Mouse (Mus musculus) ES-E14 (cell line): ENCODE measurements around the gene Dapk1. TPM values are rescaled to one million over a fixed set of nuclear protein-coding genes. Genes with fewer than 3 reads are reported as not detected.

Experiments
- DNase-seq: peaks from one replicate; pipeline ENCODE4 v3.0.0-alpha.2; 2013; ENCODE audit warnings: low read depth, low spot score
- H3K27ac ChIP-seq: 2 replicates; pipeline ENCODE4 v1.5.1; 2012; ENCODE audit warnings: low read depth, mild to moderate bottlenecking, low read length, moderate library complexity, mixed read lengths; ENCODE audit not compliant: poor library complexity, insufficient read depth, severe bottlenecking
- H3K36me3 ChIP-seq: 2 replicates; pipeline ENCODE4 v1.6.1; 2012; ENCODE audit warnings: mild to moderate bottlenecking, low read length, moderate library complexity, mixed read lengths; ENCODE audit not compliant: control insufficient read depth, poor library complexity, insufficient read depth, severe bottlenecking
- H3K4me1 ChIP-seq, 2 experiments: fragments of 150-350 bp in 1 of 2; sonication (generic) in 1 of 2; 2 replicates each; pipeline ENCODE4 v1.6.1; 2012; ENCODE audit warnings: low read length in 2 of 2, mild to moderate bottlenecking in 1 of 2, mixed read lengths in 1 of 2; ENCODE audit not compliant: control insufficient read depth in 2 of 2, insufficient read depth in 2 of 2, poor library complexity in 1 of 2
- H3K4me3 ChIP-seq, 2 experiments: fragments of 150-350 bp in 1 of 2; sonication (generic) in 1 of 2; 2 replicates each; pipeline ENCODE4 v1.5.1; 2012; ENCODE audit warnings: low read length in 2 of 2, low read depth in 1 of 2, mild to moderate bottlenecking in 1 of 2, mixed read lengths in 1 of 2; ENCODE audit not compliant: insufficient read depth in 1 of 2, poor library complexity in 1 of 2, severe bottlenecking in 1 of 2
- H3K9ac ChIP-seq: 2 replicates; pipeline ENCODE4 v1.6.1; 2012; ENCODE audit warnings: low read depth, mild to moderate bottlenecking, low read length, mixed read lengths; ENCODE audit not compliant: poor library complexity, insufficient read depth, severe bottlenecking
- H3K9me3 ChIP-seq: fragments of 150-350 bp; sonication (generic); 2 replicates; pipeline ENCODE4 v1.6.1; 2012; ENCODE audit warnings: low read depth, mild to moderate bottlenecking, low read length; ENCODE audit not compliant: control insufficient read depth, insufficient read depth
- CHD2 ChIP-seq: IDR thresholded peaks from 2 replicates; pipeline ENCODE4 v1.6.1; 2014; ENCODE audit warnings: mild to moderate bottlenecking, low read depth, low read length, inconsistent platforms
- HCFC1 ChIP-seq: IDR thresholded peaks from 2 replicates; pipeline ENCODE4 v1.6.1; 2012; ENCODE audit warnings: low read length, inconsistent platforms, borderline replicate concordance; ENCODE audit not compliant: insufficient read depth
- MAFK ChIP-seq: IDR thresholded peaks from 2 replicates; pipeline ENCODE4 v1.6.1; 2014; ENCODE audit warnings: mild to moderate bottlenecking, low read depth, low read length, inconsistent platforms; ENCODE audit not compliant: insufficient read depth
- ZC3H11A ChIP-seq: IDR thresholded peaks from 2 replicates; pipeline ENCODE4 v1.6.1; 2012; ENCODE audit warnings: low read depth, mild to moderate bottlenecking, inconsistent platforms, low read length, borderline replicate concordance
- ZNF384 ChIP-seq: IDR thresholded peaks from 2 replicates; pipeline ENCODE4 v1.6.1; 2012; ENCODE audit warnings: low read depth, low read length, inconsistent platforms
- in situ Hi-C, 2 experiments: fragments of 600-800 bp; cut with MboI; formaldehyde crosslinking; loops; one replicate each; pipeline ENCODE4 v1.15.1; 2025; ENCODE audit warnings: low sequenced_read_pairs in 2 of 2, inconsistent platforms in 1 of 2; ENCODE audit not compliant: unreplicated experiment in 2 of 2
- total RNA-seq: library from RNA; depleted of rRNA; stranded (reverse); fragments of 300-350 nt; gene quantifications from 2 replicates; pipeline ENCODE4 v1.2.3, GENCODE M21; 2012

Gene Dapk1
- total RNA-seq, 1 experiment: 18.2 TPM

- no peak overlapping the region for H3K27ac ChIP-seq
- in situ Hi-C loops: no loop called here
- DNase-seq: no peak
- TF ChIP-seq ZC3H11A (no peak), ZNF384 (no peak)
- H3K9ac ChIP-seq: no peak overlapping the region
- H3K4me3 ChIP-seq: no peak overlapping the region
- H3K9me3 ChIP-seq: no peaks in the 10 kb centered on the region
- peaks cover 7% of the 10 kb centered on the region; the same call in 1 of the 2 replicates for H3K36me3 ChIP-seq
- H3K4me1 ChIP-seq: no peaks in the 10 kb centered on the region
Observed at GRCm38 (mm10) chr13:60731001-60731400, 129.3 kb downstream of the Dapk1 start.

GRCm38 (mm10) chr13:60735306-60735705 is 133.6 kb downstream of the Dapk1 start:
- DNase-seq: no peak
- no peaks in the 10 kb centered on the region for H3K9me3 ChIP-seq
- no peak overlapping the region for H3K27ac ChIP-seq
- H3K36me3 ChIP-seq: peaks cover 6% of the 10 kb centered on the region; the same call in 1 of the 2 replicates
- no peak overlapping the region for H3K4me3 ChIP-seq
- no peak overlapping the region for H3K9ac ChIP-seq
- in situ Hi-C loops: no loop called here
- TF ChIP-seq ZNF384 (no peak), CHD2 (no peak), MAFK (no peak), HCFC1 (no peak), ZC3H11A (no peak)
- H3K4me1 ChIP-seq: peaks cover 0 to 5% of the 10 kb centered on the region in 2 experiments; a peak in 1 of 4 replicates

DNA sequence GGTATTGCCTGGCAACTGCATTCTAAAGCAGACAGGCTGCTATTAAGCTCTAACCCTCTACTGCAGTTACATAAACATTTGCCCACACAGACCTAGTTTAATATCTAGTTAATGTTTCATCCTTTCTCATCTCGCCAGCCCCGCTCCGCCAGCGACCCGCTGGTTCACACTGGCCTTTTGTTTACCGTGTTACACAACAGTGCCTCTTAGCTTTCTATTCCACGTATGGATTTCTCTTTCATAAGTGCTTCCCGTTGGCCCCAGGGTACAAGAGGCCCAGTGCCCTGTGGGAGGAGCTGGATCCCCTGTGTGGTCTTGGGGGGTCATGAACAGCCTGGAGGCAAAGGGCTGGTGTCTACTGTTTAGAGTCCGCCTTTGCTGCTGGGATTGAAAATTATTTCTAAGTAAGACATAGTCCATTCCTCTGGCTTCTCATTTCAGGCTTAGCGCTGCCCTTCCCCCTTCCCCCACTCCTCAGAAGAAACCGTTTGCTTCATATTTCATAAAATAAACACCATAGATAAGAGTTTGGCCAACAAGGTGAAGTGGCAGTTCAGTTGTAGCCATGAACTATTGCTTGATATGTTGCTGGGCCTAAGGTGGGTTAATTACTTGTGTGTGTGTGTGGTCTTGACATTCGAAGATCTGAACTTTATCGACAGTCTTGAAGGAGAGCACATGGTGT is 134.8 kb downstream of the Dapk1 start:
- TF ChIP-seq MAFK (no peak), HCFC1 (no peak), ZNF384 (no peak), ZC3H11A (no peak), CHD2 (no peak)
- no peak for DNase-seq
- Histone ChIP-seq H3K9ac (no peak overlapping the region), H3K9me3 (no peaks in the 10 kb centered on the region), H3K4me1 (peaks cover 0 to 5% of the 10 kb centered on the region in 2 experiments; a peak in 1 of 4 replicates), H3K27ac (no peak overlapping the region), H3K36me3 (peaks cover 4% of the 10 kb centered on the region; the same call in 1 of the 2 replicates), H3K4me3 (no peak overlapping the region)
- in situ Hi-C loops: no loop called here

- in situ Hi-C loops: no loop called here
- no peak overlapping the region for H3K9ac ChIP-seq
- TF ChIP-seq MAFK (no peak), ZNF384 (no peak), ZC3H11A (no peak), CHD2 (no peak), HCFC1 (no peak)
Observed at GRCm38 (mm10) chr13:60737632-60738324, 136.0 kb downstream of the Dapk1 start.

More at GRCm38 (mm10) chr13:60737632-60738324, 136.0 kb downstream of the Dapk1 start:
- Histone ChIP-seq H3K4me3 (peak overlapping the region in 1 of 2 experiments; percentile 18; a peak in 2 of 4 replicates), H3K4me1 (peaks cover 0 to 5% of the 10 kb centered on the region in 2 experiments; a peak in 1 of 4 replicates), H3K27ac (no peak overlapping the region), H3K9me3 (no peaks in the 10 kb centered on the region), H3K36me3 (peaks cover 4% of the 10 kb centered on the region; the same call in 1 of the 2 replicates)
- DNase-seq: peak; percentile 90
